Mouse (Mus musculus) megakaryocyte progenitor cell, adult 5-6 weeks (primary cell): ENCODE measurements around the gene Ntn1. TPM values are rescaled to one million over a fixed set of nuclear protein-coding genes. Genes with fewer than 3 reads are reported as not detected.

Source experiments
- ATAC-seq: replicated peaks from 2 replicates; pipeline ENCODE4 v1.8.0; 2016; ENCODE audit warnings: mild to moderate bottlenecking, moderate TSS enrichment, inconsistent platforms; ENCODE audit not compliant: poor library complexity
- total RNA-seq, 2 experiments: library from RNA; stranded (forward) in 1 of 2; stranded (reverse) in 1 of 2; fragments of 157-497, 149-512 nt in 1 of 2; fragments of 200-1000 nt in 1 of 2; gene quantifications; 2 replicates each; pipeline versions ENCODE4 v1.2.3 to v1.2.4; 2015 to 2017

Ntn1 gene
- total RNA-seq, 2 experiments from 2014 or later = not detected

DNA sequence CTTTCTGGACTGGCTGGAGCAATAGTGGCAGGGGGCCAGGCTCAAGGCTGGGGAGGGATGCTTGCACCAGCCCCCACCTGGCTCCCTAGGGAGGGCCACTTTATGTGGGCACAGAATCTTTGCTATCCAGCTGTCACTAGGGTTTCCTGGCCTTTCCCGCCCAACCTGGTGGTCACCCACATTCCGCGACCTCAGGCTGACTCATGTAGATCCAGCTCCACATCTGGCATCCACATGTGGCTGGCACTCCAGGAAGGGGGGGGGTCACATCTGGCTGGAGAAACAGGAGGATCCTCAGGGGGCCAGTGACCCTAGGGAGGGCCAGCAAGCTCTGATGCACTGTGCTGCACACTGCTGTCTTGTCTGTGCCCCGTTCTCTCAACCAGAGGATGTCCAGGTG is 179.9 kb downstream of the Ntn1 start:
- no peak for ATAC-seq

DNA sequence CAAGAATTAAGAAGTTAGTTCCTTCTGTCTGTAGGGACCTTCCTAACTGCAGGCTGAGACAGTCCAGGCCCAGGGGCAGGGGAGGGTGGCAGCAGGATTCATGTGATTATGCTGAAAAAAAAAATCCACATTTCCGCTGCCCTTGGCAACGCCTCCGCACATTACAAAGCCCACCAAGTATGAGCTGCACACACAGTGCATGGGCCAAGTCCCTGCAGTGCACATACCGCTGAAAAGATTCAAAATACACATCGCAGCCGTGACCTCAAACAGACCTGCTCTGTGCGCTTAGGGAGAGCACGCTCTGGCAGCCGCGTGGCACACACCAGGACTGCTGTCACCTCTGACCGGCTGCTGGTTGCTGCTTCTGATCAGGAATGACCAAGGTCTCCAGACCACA is 184.6 kb downstream of the Ntn1 start:
- no peak for ATAC-seq

DNA sequence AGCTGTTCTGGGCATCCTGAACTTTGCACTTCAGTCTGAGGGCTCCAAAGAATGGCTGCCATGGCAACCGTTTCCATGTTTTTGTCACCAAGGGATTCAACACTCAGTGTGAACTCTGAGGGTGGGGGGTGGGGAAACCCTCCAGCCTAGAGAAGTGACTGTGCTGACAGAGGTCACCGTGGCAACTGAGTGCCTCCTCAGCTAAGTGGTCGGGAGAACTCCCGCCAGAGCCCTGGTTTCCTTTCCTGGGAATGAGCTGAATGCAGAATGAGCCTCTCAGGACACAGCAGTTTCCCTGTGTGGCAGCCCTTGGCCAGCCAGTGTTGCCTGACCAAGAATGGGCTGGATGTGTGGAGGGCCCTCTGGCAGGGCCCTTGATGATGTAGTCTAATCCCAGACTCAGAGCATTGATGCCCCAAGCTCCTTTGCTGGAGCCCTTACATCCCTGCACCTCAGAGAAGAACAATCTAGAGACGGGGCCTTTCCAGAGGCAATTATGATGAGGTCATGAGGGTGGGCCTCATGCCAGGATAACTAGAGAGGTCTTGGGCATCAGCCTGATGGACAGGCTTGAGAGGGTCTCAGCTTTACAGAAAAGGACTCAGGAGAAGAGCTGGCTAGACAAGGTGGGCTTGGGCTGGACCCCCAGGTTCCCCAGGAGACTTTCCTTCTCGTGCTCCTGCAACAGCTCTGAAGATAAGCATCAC is 185.3 kb downstream of the Ntn1 start:
- no peak for ATAC-seq

DNA sequence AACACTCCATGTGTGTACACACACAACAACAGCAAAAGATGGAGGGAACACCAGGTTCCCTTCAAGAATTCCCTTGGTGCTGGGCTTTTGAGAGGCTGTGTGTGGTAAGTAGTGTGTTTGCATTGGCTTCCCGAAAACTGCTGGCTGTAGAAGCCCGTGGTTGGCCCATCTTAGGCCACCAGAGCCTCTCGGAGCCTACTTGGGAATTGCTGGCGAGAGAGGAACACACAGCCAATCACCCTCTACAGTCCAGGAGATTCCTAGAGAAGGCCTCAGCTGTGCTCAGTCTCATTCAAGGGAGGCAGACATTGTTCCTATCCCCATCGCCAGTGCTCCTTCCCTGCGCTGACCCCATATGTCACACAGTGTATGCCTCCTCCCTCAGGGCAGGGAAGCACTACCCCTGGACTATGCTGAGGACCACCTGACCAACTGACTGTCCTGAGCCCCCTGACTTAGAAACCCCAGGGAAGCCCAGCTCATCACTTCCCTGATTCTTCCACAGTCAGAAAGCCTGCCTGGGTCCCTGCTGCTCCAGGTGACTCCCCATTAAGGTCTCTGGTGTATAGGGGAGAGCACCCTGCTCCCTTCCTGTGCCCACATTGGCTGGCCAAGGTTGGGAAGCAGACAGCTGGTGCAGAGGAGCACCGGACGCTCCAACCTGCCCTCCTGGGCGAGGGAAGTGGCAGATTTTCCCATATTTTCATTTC is 186.0 kb downstream of the Ntn1 start:
- ATAC-seq = no peak

DNA sequence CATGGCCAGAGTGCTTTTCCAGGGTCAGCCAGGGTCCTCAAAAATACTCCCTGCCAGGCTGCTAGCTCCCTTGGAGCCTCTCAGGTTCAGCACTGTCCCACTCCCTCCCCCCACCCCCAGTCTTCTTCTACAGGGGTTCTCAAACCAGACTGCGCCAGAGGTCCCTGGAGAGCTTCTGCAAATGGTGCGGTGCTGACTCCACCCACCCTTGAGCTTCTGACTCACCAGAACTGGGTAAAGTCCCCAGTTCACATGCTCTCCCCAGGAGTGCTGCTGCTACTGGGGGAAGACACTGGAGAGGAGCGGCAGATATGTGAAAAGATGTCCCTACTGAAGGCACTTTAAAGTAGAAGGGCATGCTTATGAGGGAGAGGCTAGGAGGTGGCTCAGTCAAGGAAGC is 186.7 kb downstream of the Ntn1 start:
- no peak for ATAC-seq

DNA sequence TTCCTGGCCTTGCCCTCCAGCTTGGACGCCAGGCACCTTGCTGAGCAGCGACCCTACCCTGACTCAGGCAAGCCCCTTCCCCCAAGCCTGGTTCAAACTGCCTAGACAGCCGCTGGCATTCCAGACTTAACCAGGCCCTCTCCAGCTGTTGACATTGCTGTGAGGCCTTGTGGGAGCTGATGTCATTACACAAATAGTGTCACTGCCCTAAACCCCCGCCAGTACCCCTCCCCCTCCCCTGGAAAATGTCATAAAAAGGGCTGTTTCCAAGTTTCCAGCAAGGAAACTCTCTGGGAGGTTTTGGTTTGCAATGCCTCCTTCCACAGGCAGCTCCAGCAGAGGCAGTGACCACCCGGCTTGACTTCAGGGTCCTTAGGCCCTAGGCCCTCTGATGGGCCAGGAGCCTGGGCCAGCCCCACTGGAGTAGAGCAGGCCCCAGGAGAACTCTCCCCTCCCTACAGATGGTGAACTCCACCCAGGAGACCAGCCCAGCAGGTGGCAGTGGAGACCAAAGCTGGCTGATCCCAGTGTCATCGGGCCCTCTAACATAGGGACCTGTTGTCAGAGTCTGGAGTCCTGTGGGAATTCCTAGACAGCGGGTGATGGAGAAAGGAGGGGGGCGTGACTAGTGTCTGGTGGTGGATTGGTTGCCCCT is 188.6 kb downstream of the Ntn1 start:
- ATAC-seq = no peak

DNA sequence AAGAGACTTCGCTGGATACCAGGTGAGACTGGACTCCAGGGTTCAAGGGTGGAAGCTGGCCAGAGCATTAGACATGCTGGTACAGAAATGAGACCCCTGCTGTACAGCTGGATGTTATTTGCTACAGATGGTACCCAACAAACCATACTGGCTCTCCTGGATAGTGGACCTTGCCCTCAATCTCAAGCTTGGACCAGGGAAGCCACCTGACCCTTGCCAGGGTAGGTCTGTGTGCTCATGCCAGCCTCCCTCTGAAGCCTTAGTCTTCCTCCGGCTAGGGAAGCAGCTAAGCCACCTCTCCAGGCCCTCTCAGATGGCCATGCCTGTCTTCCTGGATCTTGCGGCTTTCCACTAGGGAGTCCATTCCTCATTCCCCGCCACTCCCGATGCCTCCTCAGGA is 189.9 kb downstream of the Ntn1 start:
- ATAC-seq = no peak

DNA sequence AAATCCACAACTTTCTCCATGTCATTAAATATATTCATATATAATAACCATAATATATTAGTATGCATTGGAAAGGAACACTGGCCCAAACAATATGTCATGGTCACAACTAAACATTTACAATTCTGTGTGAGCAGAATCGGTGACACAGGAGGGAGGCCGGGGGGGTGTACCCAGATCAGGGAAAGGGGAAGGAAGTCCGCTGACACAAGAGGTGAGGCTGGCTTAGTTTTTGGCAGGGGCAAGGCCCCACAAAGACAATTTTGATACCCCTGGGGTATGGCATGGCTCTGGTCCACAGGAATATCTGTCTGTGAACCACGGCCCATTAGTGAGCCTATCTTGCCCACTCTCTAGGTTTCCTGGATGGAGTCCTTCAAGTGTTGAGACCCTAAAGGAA is 191.1 kb downstream of the Ntn1 start:
- peak; percentile 74 for ATAC-seq

DNA sequence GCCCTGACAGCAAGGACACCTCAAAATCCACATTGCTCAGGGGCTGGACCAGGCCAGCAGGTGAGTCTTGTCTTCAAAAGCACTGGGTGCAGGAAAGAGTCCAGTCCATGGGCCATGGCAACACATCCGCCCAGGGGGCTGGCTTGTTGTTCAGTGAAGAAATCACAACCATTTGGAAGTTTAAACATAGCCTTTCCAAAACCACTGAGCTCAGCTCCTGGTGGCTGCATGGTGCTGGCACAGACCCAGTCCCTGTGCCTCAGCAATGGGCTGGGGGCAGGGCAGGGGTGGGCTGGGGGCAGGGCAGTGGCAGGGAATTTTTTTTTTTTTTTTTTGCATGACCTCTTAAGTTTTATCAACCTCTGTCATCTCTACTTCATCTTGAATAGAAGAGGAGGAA is 192.0 kb downstream of the Ntn1 start:
- no peak for ATAC-seq

DNA sequence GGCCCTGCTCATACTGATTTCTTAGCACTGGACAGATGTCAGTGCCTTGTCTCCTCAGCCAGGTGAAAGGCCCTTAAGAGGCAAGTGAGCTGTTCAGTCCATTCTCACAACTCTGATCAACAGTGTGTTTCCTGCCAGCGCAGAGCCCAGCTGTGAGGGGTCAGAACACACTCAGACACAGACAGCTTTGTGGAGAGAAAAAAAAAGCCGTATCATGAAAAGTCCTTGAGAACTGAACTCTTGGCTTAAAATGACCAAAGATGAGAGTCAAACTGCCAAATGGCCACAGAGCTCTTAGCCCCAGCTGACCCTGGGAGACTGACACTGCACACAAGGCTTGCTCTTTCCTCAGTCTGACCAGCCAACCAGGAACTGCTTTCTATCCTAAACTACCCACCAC is 192.6 kb downstream of the Ntn1 start:
- ATAC-seq = no peak

DNA sequence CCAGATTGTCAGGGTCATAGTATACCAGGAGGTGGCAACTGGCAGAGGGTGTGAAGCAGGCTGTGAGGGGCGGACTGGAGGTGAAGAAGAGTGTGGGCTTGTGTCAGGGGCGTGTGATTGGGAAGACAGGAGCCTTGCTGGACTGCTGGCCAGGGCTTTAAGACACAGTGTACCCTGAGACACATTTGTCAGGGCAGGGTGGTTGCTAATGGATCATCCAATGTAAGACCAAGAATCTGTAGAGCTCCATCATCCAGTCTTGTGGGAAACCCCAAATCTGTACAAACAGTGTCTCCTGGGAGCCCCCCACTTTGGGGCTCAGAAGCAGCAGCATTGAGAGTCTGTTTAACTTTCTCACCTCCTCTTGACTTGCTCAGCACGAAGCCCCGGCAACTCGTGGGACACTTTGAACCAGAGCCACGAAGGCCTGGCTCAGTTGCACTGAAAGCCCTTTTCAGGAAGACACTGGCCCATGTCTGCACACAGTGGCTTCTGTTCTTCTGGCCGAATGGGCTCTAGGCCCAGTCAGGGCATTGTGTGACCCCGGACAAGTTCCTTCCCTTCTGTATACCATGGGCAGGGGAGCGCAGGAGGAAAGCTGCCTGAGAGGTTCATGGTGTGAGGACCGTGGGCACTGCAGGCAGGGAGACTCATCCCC is 194.9 kb downstream of the Ntn1 start:
- ATAC-seq = no peak

DNA sequence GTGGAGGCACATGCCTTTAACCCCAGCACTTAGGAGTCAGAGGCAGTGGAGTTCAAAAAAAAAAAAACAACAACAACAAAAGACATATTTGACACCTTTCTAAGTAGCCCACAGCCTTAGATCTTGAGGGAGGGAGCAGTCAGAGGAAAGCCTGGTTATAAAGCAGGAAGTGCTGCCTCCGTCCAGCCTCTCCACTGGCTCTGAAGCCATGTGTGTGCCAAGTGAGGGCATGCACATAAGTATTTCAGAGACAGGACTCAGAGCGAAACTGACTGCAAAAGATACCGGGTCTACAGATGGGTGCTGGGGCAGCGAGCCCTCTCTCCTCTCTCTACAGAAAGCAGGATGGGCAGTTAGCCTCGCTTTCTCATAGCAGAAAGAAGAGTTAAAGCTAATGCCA is 196.2 kb downstream of the Ntn1 start:
- no peak for ATAC-seq

DNA sequence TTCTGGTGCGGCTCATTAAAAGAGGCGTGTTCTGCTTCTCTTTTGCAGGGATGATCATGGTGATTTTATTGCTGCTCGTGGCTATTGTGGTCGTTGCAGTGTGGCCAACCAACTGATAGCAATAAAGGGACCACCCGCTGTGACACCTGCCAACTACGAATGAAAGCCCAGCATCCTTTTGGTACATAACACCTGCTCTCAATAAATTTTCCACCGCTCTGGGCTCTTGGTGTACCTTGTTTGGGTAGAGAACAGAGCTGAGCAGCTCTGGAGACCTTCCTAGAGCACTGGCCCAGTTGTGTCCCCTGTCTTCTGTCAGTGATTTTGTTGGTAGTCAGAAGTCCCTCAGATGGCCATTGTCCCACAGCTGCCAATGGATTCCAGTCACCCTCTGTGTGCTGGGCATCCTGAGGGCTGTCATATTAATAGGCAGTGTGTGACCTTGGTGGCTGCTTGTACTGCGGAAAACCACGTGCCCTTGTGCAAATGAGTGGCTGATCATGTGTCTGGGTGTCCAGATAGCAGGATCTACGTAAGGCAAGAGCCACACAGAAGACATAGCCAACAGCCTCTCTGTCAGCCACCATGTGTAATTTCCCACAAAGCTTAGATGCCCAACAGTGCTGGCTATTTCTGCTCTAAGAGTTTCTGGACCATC is 196.8 kb downstream of the Ntn1 start:
- no peak for ATAC-seq

DNA sequence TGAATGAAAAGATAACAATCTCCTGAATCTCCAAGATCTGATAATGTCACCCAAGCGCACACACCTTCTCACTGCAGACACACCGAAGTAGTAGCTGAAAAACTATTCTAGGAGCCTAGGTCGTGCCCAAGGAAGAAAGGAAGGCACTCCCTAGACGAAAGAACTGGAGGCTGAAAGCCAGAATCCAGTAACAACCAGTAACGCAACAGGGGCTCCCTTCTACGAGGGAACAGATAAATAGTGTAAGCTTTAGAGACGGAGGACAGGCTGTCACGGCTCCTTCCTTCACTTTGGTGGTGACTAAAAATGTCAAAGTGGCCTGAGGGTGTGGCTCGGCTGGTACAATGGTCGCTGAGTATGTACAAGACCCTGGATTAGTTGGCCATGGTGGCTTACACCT is 198.1 kb downstream of the Ntn1 start:
- ATAC-seq = no peak

DNA sequence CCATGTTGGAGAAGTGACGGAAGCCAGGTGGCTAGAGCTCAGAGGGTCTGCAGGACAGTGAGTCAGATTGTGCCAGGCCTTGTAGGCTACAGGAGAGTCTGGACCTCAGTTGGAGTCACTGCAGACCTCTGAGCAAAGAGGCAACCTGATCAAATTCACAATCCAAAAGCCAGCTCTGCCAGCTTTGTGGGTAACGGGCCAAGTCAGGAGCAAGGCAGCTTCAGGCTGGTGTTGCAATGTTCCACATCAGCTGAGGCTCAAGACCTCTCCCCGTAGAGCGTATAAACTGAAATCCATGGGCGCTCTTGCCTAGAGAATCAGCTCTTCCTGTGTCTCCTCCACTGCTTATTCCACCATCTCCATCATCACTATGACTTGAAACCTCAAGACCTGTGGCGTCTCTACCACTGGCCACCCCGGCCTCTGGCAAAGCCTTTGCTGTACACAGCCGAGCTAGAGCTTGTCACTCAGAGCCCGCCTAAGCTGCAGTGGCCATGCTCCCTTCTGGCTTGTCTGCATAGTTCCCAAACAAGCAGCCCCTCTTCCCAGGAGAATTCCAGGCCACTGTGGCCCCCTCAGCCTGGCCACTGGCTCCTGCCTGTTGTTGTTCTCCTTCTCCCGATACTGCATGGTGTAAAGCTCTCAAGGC is 198.7 kb downstream of the Ntn1 start:
- ATAC-seq = no peak

DNA sequence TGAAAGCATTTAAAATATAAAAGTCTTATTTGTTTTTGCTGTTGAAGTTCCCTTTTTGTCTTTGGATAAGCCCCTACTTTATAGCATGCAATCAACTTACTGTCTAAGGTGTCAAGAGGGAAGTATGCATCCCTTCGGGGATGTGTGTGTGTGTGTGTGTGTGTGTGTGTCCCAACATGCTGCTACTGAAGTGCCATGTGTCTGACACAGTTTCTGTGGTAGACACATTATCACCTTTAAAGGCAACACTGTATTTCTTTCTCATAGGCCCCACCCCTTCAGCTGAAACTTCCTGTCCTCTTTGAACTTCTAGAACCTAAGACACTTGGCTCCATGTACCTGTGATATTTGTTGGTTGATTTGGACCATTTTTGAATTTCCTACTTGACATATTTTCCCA is 199.6 kb downstream of the Ntn1 start:
- no peak for ATAC-seq

DNA sequence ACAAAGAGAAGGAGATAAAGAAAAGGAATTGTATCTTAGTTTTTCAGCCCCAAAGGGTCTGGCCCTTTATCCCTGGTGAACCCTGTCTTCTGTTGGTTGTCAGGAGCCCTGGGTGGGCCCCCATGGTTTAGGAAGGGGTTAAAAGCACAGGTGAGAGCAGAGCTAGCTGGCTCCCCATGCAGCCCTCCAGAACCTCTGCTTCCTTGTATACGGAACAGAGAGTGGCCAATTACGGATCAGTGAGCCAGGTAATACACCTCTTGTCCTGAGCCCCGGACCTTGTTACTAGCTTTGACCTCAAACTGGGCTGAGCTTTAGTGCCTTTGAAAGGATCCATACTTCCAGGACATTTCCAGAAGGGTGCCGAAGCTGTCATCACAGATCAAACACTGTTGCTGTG is 200.1 kb downstream of the Ntn1 start:
- ATAC-seq = no peak

DNA sequence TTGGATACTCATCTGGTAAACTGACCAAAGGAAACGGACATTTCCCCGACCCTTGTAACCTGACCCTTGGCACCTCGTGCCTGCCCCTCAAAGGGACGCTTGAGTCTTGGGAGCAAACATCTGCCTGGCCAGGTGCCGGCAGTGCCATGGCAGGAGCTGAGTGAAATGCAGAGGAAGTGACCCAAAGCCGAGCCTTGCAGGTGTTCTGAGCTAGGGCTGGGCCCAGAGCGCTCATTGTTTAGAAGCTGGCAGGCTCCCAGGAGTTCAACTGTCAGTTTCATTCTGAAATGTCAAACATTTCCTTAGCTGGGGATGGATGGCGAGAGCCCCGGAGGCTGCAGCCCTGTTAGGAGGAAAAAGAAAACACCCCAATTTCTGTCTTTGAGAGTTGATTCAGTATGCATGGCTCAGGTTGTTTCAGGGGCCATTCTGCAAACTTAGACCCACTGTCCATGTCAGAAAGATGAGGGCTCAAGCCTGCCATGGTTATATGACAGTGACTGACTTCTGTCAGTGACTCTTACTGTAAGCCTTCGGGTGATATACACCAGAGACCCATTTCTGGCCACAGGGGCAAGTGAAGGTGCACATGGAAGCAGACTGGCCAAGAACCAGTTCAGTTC is 200.7 kb downstream of the Ntn1 start:
- peak; percentile 33; the same call in 1 of the 2 replicates for ATAC-seq

DNA sequence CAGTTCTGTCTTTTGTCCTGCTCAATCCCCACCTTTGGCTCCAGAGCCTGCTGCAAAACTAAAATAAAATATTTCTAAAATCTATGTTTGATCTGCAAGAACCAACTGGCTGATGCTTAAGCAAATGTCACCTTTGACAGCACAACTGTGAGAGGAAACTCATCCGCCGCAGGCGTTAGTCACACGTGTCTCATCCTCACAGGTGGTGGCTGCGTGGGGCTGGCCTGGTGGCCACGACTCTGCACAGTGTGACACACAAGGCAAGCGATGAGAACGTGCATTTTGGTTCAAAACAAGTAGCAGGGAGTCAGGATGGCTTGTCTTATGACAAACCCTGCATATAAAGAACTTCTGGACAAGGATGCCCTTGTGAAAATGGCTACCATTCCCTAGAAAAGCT is 201.5 kb downstream of the Ntn1 start:
- no peak for ATAC-seq

DNA sequence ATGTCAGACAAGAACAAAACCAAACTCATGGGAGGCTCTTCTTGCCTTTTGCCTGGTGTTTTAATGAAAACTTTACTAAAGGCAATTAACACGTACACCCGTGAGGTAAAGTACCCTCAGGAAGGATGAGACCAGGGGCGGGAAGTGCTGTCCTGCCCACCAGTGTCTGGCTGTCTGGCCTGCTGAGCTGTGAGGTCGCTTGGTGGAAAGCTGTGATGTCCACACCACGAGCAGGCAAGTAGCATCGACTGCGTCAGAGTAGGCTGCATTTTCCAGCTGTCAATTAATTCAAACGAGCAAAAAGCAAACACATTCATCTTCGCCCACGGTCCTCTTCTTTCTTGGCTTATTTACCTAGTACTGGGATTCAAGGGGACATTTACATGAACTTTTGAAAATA is 201.9 kb downstream of the Ntn1 start:
- ATAC-seq = no peak
